Mouse (Mus musculus): ENCODE measurements at regions not wholly inside any gene's neighbourhood (a gene's known extent, or its start where the extent isn't known, plus 50 kb on each side); places are given as distances from the start of the nearest gene placed in this dataset.

DNA sequence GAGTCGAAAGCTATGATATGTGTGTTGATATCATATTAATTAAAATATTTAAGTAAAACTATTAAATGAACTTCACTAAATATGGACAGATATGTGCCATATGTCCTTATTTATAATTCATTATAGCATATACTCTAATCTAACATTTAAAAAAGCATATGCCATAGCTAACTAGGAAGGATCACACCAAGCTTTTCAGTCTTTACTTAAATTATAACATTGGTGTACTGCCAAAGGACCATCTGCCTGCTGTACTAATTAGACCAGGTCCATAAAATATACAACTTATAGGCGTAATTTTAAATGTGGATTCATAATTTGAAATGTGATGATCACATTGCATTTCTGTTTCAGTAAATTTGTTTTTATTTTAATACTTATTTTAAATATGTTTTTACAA is 651.9 kb upstream of the Klhl1 start:
- no peak for TF ChIP-seq GATA1 (IDR thresholded peaks at IDR 0.05; ENCODE audit: low read length)

- TF ChIP-seq GATA1 (IDR thresholded peaks at IDR 0.05; ENCODE audit: low read length), result no peak
Measured at GRCm38 (mm10) chr14:97165793-97166192, 646.9 kb upstream of the Klhl1 start.

GRCm38 (mm10) chr14:97148997-97149653 is 630.2 kb upstream of the Klhl1 start:
- no peak for TF ChIP-seq GATA1 (IDR thresholded peaks at IDR 0.05; ENCODE audit: low read length)

DNA sequence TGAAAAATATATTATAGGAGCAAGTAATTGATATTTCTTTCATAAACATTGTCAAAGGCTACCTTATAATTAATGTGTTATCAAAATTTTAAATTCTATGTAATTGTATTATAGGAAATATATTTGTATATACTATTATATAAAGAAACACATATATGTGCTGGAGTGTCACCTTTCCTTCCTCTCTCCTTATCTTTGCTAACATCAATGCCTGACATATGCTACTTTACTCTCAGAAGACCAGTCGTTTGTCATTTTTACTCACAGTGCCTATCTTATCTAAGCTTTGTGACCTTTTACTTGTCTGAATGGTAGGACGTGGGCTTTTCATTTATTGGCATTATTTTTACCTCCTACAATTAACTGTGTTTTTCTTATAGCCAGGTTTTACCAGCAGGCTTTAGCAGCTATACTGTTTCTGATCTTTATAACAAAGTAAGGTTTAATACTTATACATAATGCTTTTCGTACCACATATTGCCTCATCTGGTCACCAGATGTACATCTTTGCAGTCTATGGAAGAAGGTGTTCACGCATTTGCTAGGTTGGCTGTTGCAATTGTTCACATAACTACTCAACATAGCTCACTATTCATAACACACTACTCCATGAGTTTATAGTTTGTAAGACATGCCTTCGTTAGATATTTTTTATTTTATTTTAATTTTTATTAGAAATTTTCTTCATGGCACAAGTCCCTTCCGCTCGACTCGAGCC is 597.2 kb upstream of the Klhl1 start:
- no peak for TF ChIP-seq GATA1 (IDR thresholded peaks at IDR 0.05; ENCODE audit: low read length)

- no peak for TF ChIP-seq GATA1 (IDR thresholded peaks at IDR 0.05; ENCODE audit: low read length)
Measured at GRCm38 (mm10) chr14:97101090-97101675, 582.3 kb upstream of the Klhl1 start.

GRCm38 (mm10) chr14:97093389-97093788 is 574.5 kb upstream of the Klhl1 start:
- TF ChIP-seq GATA1 (IDR thresholded peaks at IDR 0.05; ENCODE audit: low read length), result no peak

DNA sequence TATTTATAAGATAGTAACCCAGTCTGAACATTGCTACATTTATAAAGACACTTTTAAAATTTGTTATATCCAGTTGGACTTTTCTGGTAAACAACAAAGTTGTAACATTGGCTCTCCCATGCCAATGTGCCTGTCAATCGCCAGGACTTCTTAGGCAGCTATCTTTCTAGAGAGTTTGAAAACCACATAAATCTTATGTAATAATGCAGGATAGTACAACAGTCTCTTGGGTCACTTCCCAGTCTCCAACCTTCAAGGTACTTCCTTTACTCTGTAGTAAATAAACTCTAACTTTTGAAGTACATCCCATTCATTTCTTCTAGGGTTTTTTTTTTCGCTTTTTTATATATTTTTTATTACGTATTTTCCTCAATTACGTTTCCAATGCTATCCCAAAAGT is 570.0 kb upstream of the Klhl1 start:
- no peak for TF ChIP-seq GATA1 (IDR thresholded peaks at IDR 0.05; ENCODE audit: low read length)

DNA sequence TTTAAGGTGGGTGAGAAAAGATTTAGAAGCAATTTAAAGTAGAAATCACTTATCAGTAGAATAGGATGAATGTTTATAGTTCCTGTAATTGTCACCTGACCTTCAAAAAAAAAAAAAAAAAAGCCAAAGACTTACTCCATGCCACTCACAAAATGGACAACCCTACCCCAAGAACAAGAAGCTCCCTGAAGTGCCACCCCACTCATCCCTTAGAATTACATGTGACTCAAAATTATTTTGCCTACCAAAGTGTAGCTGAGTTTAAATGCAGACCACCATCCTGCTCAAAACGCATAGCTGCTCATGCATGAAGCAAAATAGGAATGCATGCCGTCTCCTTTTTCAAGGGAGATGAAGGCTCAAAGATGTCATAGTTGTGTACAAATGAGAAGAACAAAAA is 568.4 kb upstream of the Klhl1 start:
- TF ChIP-seq GATA1 (IDR thresholded peaks at IDR 0.05; ENCODE audit: low read length), result no peak

GRCm38 (mm10) chr14:97086363-97087309 is 567.7 kb upstream of the Klhl1 start:
- no peak for TF ChIP-seq GATA1 (IDR thresholded peaks at IDR 0.05; ENCODE audit: low read length)

DNA sequence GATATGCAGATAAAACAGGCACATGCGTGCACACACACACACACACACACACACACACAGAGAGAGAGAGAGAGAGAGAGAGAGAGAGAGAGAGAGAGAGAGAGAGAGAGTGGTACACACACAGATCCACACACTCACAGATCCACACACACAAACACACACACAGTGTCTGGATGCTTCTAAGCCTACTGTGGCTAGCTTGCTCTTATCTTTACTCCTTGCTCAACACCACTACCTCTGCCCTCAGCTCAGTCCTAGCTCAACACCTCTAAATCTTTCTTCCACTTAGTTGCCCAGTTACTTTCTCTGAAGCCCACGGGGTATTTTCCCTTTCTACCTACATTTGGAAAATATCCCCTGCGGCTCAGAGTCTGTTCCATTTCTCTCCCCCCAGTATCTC is 555.9 kb upstream of the Klhl1 start:
- TF ChIP-seq GATA1 (IDR thresholded peaks at IDR 0.05; ENCODE audit: low read length), result no peak

GRCm38 (mm10) chr14:97068770-97069169 is 549.9 kb upstream of the Klhl1 start:
- no peak for TF ChIP-seq GATA1 (IDR thresholded peaks at IDR 0.05; ENCODE audit: low read length)

GRCm38 (mm10) chr14:97068313-97068712 is 549.4 kb upstream of the Klhl1 start:
- TF ChIP-seq GATA1 (IDR thresholded peaks at IDR 0.05; ENCODE audit: low read length), result no peak

DNA sequence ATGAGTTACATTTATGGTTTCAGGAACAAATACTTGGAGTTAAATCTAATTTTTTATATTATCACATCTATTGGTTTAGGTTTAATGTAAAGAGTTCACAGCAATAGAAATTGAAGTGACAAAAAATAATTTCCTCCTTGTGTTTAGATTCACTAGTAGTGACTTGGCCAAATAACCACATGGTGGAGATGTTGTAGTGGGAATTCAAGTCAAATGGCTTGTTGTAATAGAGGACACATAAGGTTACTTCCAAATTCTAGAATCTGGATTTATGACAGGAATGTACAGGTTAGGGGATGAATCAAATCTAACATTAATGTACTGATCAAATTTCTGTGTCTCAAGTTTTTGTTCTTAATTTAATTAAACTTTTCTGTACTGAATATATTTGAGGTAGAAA is 526.4 kb upstream of the Klhl1 start:
- no peak for TF ChIP-seq GATA1 (IDR thresholded peaks at IDR 0.05; ENCODE audit: low read length)

- TF ChIP-seq GATA1 (IDR thresholded peaks at IDR 0.05; ENCODE audit: low read length), result no peak
Measured at GRCm38 (mm10) chr14:97039850-97040249, 520.9 kb upstream of the Klhl1 start.

- TF ChIP-seq GATA1 (IDR thresholded peaks at IDR 0.05; ENCODE audit: low read length), result no peak
Measured at GRCm38 (mm10) chr14:97028528-97028927, 509.6 kb upstream of the Klhl1 start.

GRCm38 (mm10) chr14:97006294-97006693 is 487.4 kb upstream of the Klhl1 start:
- no peak for TF ChIP-seq GATA1 (IDR thresholded peaks at IDR 0.05; ENCODE audit: low read length)
